In the genomic region with DNA sequence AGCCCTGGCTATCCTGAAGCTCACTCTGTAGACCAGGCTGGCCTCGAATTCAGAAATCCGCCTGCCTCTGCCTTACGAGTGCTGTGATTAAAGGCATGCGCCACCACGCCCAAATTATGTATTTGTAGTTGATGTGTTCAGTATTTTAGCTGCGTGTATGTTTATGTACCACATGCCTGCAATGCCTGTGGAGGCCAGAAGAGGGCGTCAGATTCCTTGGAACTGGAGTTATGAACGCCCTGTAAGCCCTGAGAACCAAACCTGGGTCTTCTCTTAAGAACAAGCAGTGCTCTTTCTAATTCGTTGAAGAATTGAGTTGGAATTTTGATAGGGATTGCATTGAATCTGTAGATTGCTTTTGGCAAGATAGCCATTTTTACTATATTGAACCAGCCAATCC, we compare ENCODE assay signal across 9 mouse cellular contexts. TPM values are rescaled to one million over a fixed set of nuclear protein-coding genes. Genes with fewer than 3 reads are reported as not detected.
DNase-seq lines count a peak whose midpoint lies in the region; ATAC-seq and TF ChIP-seq lines count a peak whose summit lies in the region.
"Not testable (repeated sequence)": the region's sequence is repeated elsewhere in the genome, so short reads cannot be mapped to it uniquely, and the experiment has no call there.
"Had no signal": no experiment of that assay in that cellular context is flagged by ENCODE, and none has a peak within 500 bp of the region (broad histone marks: within the 10 kb centered on the region; RNA-seq: fewer than 3 reads in every experiment).

No protein-coding gene starts in this region.

- peak; percentile 58 for TF ChIP-seq CTCF in E14TG2a.4 (conservative IDR thresholded peaks at IDR 0.05; ENCODE audit: low read length)
- TF ChIP-seq CTCF in heart, postnatal 0 days (IDR thresholded peaks at IDR 0.05; ENCODE audit: low read depth), result peak; percentile 8; the same call in 1 of the 2 replicates
- peak; percentile 17 for TF ChIP-seq CTCF in midbrain, postnatal 0 days (IDR thresholded peaks at IDR 0.05)

- DNase-seq in 416B (ENCODE audit: low read depth), result peak; percentile 18
- DNase-seq in MEL-GATA-1-ER (ENCODE audit: extremely low read depth, low read depth), result peak; percentile 6
- peak; percentile 16 for DNase-seq in c-Kit-negative CD71-positive TER-119-positive erythroid progenitor cells, embryonic 14.5 days (ENCODE audit: low read depth, low spot score)
- not testable (repeated sequence) for DNase-seq in heart, postnatal 0 days (ENCODE audit: low spot score); midbrain, postnatal 0 days (ENCODE audit: low spot score)
- DNase-seq in liver, result peak; percentile 37

- not testable (repeated sequence) for H3K27ac ChIP-seq in heart, postnatal 0 days (ENCODE audit: low read depth); midbrain, postnatal 0 days (ENCODE audit: low read depth, low read length)

- not testable (repeated sequence) for H3K36me3 ChIP-seq in E14TG2a.4 (ENCODE audit: insufficient read depth, low read length); heart, postnatal 0 days (replicated peaks; ENCODE audit: control insufficient read depth, insufficient read depth, low read length); midbrain, postnatal 0 days (ENCODE audit: insufficient read depth, low read length)

- TF ChIP-seq EP300 in heart, postnatal 0 days (IDR thresholded peaks at IDR 0.05; ENCODE audit: low read depth), result not testable (repeated sequence)

- not testable (repeated sequence) for H3K9ac ChIP-seq in heart, postnatal 0 days (replicated peaks; ENCODE audit: low read depth, low read length); midbrain, postnatal 0 days (replicated peaks; ENCODE audit: low read length, poor library complexity, severe bottlenecking)

- H3K4me1 ChIP-seq in E14TG2a.4 (replicated peaks; ENCODE audit: low read depth, low read length); heart, postnatal 0 days (ENCODE audit: control insufficient read depth, insufficient read depth); midbrain, postnatal 0 days (ENCODE audit: insufficient read depth, low read length): not testable (repeated sequence)

- H3K9me3 ChIP-seq in E14TG2a.4 (ENCODE audit: low read length); heart, postnatal 0 days (replicated peaks; ENCODE audit: control insufficient read depth, low read length); midbrain, postnatal 0 days (ENCODE audit: low read length): not testable (repeated sequence)

- 81% methylated on average over 9 of the region's 9 CpGs for WGBS in heart, postnatal 0 days
- 83% methylated on average over 9 of the region's 9 CpGs for WGBS in midbrain, postnatal 0 days

- not testable (repeated sequence) for H3K4me2 ChIP-seq in heart, postnatal 0 days (ENCODE audit: low read depth, low read length); midbrain, postnatal 0 days (ENCODE audit: low read depth, low read length, poor library complexity, severe bottlenecking)

- not testable (repeated sequence) for ATAC-seq in heart, postnatal 0 days (ENCODE audit: insufficient read depth, low read depth); midbrain, postnatal 0 days (ENCODE audit: low FRiP score)

- H3K27me3 ChIP-seq in E14TG2a.4 (ENCODE audit: insufficient read depth, low read length); heart, postnatal 0 days (ENCODE audit: control insufficient read depth, insufficient read depth, low read length); midbrain, postnatal 0 days (ENCODE audit: insufficient read depth, low read length): not testable (repeated sequence)

- not testable (repeated sequence) for H3K4me3 ChIP-seq in E14TG2a.4 (replicated peaks; ENCODE audit: low read length); heart, postnatal 0 days (ENCODE audit: low read depth, low read length); midbrain, postnatal 0 days (ENCODE audit: low read depth, low read length)

RNA-seq across cellular contexts. Expression of gene Rab3b, which starts 49.1 kb away (rescaled TPM):
- total RNA-seq in heart, postnatal 0 days (2014; rRNA removed; ENCODE audit: low replicate concordance), result 1.4 TPM in 1 of 2 replicates, not detected in the other
- polyA plus RNA-seq in heart, postnatal 0 days (2015; fragmentation: Nextera tagmentation; extraction: Ambion mirVana), result 4.2 and 4.6 TPM in 2 replicates
- 81.8 and 94.5 TPM in 2 replicates for total RNA-seq in midbrain, postnatal 0 days (2014; rRNA removed)
- 316 and 318 TPM in 2 replicates for polyA plus RNA-seq in midbrain, postnatal 0 days (2015; fragmentation: Nextera tagmentation; extraction: Ambion mirVana)
- total RNA-seq: gastrocnemius, adult 8-10 months; megakaryocyte-erythroid progenitor cell, adult 5-6 weeks had no signal

Comparison
In these comparisons a context has a peak if more than half of its experiments do, and no peak if none do; other contexts are left out.
1. CTCF ChIP-seq: peak in every context shown above with its lines; median percentile 58 in E14TG2a.4; 17 in midbrain, postnatal 0 days; 8 in heart, postnatal 0 days.
2. RNA of gene Rab3b, which starts 49.1 kb away (total RNA-seq): 81.8 to 94.5 TPM in midbrain, postnatal 0 days; 1.4 TPM in heart, postnatal 0 days; every median in the first group is over 10 times any median in the second.